Mouse (Mus musculus) mouse embryonic stem cell (cell line): ENCODE measurements at regions not wholly inside any gene's neighbourhood (a gene's known extent, or its start where the extent isn't known, plus 50 kb on each side); places are given as distances from the start of the nearest gene placed in this dataset.
"Not testable (repeated sequence)": the region's sequence is repeated elsewhere in the genome, so short reads cannot be mapped to it uniquely, and the experiment has no call there.

Experiments
- in situ Hi-C, 2 experiments: fragments of 300-500 bp; cut with MboI; formaldehyde crosslinking; loops; 1 replicate in 1 of 2; 3 replicates in 1 of 2; pipeline ENCODE4 v1.14.3; 2019 to 2020; ENCODE audit warnings: low sequenced_read_pairs in 2 of 2, low pct_unique_long_range_greater_than_20kb in 1 of 2, mixed read lengths in 1 of 2; ENCODE audit not compliant: unreplicated experiment in 1 of 2

- in situ Hi-C loops = no loop called here
Measured at GRCm38 (mm10) chr8:39833251-39833650, 841.6 kb upstream of the Adam24 start.

GRCm38 (mm10) chr8:39846854-39847253 lies 828.0 kb upstream of the Adam24 start:
- in situ Hi-C loops = no loop called here

- in situ Hi-C loops = no loop called here
Measured at GRCm38 (mm10) chr8:39862544-39862943, 812.3 kb upstream of the Adam24 start.

- in situ Hi-C loops = no loop called here
Measured at GRCm38 (mm10) chr8:39902251-39902650, 772.6 kb upstream of the Adam24 start.

GRCm38 (mm10) chr8:39912926-39913325 lies 762.0 kb upstream of the Adam24 start:
- in situ Hi-C loops = no loop called here

- in situ Hi-C loops = no loop called here
Measured at GRCm38 (mm10) chr8:39921336-39921735, 753.5 kb upstream of the Adam24 start.

GRCm38 (mm10) chr8:39923741-39924140 lies 751.1 kb upstream of the Adam24 start:
- in situ Hi-C loops = no loop called here

GRCm38 (mm10) chr8:39950178-39950896 lies 724.5 kb upstream of the Adam24 start:
- in situ Hi-C loops = no loop called here

GRCm38 (mm10) chr8:39954497-39954896 lies 720.4 kb upstream of the Adam24 start:
- in situ Hi-C loops = no loop called here

- in situ Hi-C loops = no loop called here
Measured at GRCm38 (mm10) chr8:39954924-39955323, 720.0 kb upstream of the Adam24 start.

- in situ Hi-C loops = no loop called here
Measured at GRCm38 (mm10) chr8:40005207-40005837, 669.6 kb upstream of the Adam24 start.

- in situ Hi-C loops = no loop called here
Measured at GRCm38 (mm10) chr8:40019281-40019943, 655.5 kb upstream of the Adam24 start.

- in situ Hi-C loops = no loop called here
Measured at GRCm38 (mm10) chr8:40064145-40064544, 610.7 kb upstream of the Adam24 start.

- in situ Hi-C loops = no loop called here
Measured at GRCm38 (mm10) chr8:40071131-40071530, 603.7 kb upstream of the Adam24 start.

GRCm38 (mm10) chr8:40080976-40081375 lies 593.9 kb upstream of the Adam24 start:
- in situ Hi-C loops = not testable (repeated sequence)

GRCm38 (mm10) chr8:40084129-40084528 lies 590.7 kb upstream of the Adam24 start:
- in situ Hi-C loops = no loop called here

GRCm38 (mm10) chr8:40089377-40089776 lies 585.5 kb upstream of the Adam24 start:
- in situ Hi-C loops = no loop called here

- in situ Hi-C loops = no loop called here
Measured at GRCm38 (mm10) chr8:40124402-40124801, 550.5 kb upstream of the Adam24 start.

- in situ Hi-C loops = no loop called here
Measured at GRCm38 (mm10) chr8:40127141-40127540, 547.7 kb upstream of the Adam24 start.
